Mouse (Mus musculus) limb, embryonic 11.5 days (tissue): Measurements from ENCODE around the gene Slc36a2. TPM values are rescaled to one million over a fixed set of nuclear protein-coding genes. Genes with fewer than 3 reads are reported as not detected.

ENCODE experiments used
- ATAC-seq: fragments of 200-750 bp; cut with Nextera tagmentation; 2 replicates; pipeline ENCODE4 v1.8.0; 2017; ENCODE audit warnings: low read depth; ENCODE audit not compliant: insufficient number of reproducible peaks, low FRiP score, low TSS enrichment
- DNase-seq: peaks from one replicate; pipeline ENCODE4 v3.0.0-alpha.2; 2015; ENCODE audit warnings: low spot score
- H3K27ac ChIP-seq: fragments of 300-500 bp; sonication (generic); replicated peaks from 2 replicates; pipeline ENCODE4 v1.5.1; 2014; ENCODE audit warnings: low read depth, mild to moderate bottlenecking, low read length
- H3K27me3 ChIP-seq: fragments of 300-500 bp; sonication (generic); 2 replicates; pipeline ENCODE4 v1.6.1; 2014; ENCODE audit warnings: mild to moderate bottlenecking, low read length, mixed read lengths; ENCODE audit not compliant: control insufficient read depth, insufficient read depth
- H3K36me3 ChIP-seq: fragments of 300-500 bp; sonication (generic); 2 replicates; pipeline ENCODE4 v1.6.1; 2014; ENCODE audit warnings: mild to moderate bottlenecking, low read length, moderate library complexity, mixed read lengths; ENCODE audit not compliant: control insufficient read depth, insufficient read depth
- H3K4me1 ChIP-seq: fragments of 300-500 bp; sonication (generic); 2 replicates; pipeline ENCODE4 v1.6.1; 2014; ENCODE audit warnings: low read length, mixed read lengths; ENCODE audit not compliant: control insufficient read depth, insufficient read depth
- H3K4me2 ChIP-seq: fragments of 300-500 bp; sonication (generic); 2 replicates; pipeline ENCODE4 v1.6.1; 2014; ENCODE audit warnings: low read depth, mild to moderate bottlenecking, moderate library complexity; ENCODE audit not compliant: severe bottlenecking
- H3K4me3 ChIP-seq: fragments of 300-500 bp; sonication (generic); 2 replicates; pipeline ENCODE4 v1.5.1; 2014; ENCODE audit warnings: low read depth, low read length
- H3K9ac ChIP-seq: fragments of 300-500 bp; sonication (generic); 2 replicates; pipeline ENCODE4 v1.6.1; 2014; ENCODE audit warnings: mild to moderate bottlenecking, low read length
- H3K9me3 ChIP-seq: fragments of 300-500 bp; sonication (generic); 2 replicates; pipeline ENCODE4 v1.6.1; 2016; ENCODE audit warnings: low read length; ENCODE audit not compliant: control insufficient read depth
- WGBS: fragments of 180-500 bp; shearing (Covaris S2); extraction: QIAGEN DNeasy Blood & Tissue Kit; methylation state at CpG from one replicate; pipeline ENCODE4 v1.1.7; 2014; 5-methylcytosine and 5-hydroxymethylcytosine counted together
- polyA plus RNA-seq: library from polyadenylated mRNA; unstranded; fragments of >200 nt; fragmentation: Nextera tagmentation; extraction: Ambion mirVana; gene quantifications from 2 replicates; pipeline ENCODE4 v1.2.1, GENCODE M21; 2014

Gene Slc36a2
- polyA plus RNA-seq, 1 experiment from 2014 or later, result 0.13 TPM

DNA sequence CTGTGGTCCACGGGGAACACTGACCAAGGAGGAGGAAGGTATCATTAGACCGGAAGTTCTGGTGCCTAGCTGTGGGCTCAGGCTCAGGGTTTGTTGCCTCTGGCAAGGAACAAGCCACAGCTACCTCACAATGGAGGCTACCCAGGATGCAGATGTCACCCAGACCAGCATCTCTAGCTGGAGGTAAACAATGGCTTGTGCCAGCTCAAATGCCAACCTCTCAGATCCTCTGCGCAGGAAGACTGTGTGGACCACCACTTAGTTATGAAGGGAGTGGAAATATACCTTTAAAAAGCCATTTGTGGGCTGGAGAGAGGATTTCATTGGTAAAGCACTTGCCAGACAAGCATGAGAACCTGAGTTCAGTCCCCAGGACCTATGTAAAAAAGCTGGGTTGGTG lies 33.3 kb downstream of the Slc36a2 start, which contains the start of gene Slc36a3:
TSS of gene Slc36a3 (minus strand) at position 101 of the 400 bp plus-strand sequence.
- Histone ChIP-seq H3K4me3 (no peak within 1 kb of the TSS), H3K4me2 (no peak within 1 kb of the TSS), H3K9ac (no peak within 1 kb of the TSS), H3K9me3 (no peaks in the 10 kb centered on the region), H3K27me3 (no peaks in the 10 kb centered on the region), H3K36me3 (no peaks in the 10 kb centered on the region), H3K27ac (no peak within 1 kb of the TSS), H3K4me1 (no peaks in the 10 kb centered on the region)
- ATAC-seq, result no peak
- DNase-seq, result no peak
- 80% methylated on average over 3 of the region's 3 CpGs for WGBS

DNA sequence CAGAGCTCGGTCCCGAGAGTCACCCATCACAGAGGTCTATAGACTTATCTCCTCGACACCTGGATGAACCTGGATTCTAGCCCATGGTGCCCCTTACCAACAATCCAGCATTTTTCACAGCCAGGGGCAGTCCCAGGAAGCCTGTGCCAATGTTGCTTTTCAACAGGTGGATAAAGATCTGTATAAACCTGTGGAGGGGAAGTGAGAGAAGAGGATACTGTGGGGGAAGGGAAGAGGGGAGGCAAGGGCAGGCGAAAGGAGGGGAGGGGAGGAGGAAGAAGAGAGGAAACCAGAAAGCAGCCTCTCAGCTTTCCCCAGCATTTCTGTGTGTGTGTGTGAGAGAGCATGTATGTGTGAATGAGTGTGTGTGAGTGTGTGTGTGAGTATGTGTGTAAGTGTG lies 36.4 kb downstream of the Slc36a2 start:
- WGBS, result 83% methylated on average over 4 of the region's 4 CpGs

DNA sequence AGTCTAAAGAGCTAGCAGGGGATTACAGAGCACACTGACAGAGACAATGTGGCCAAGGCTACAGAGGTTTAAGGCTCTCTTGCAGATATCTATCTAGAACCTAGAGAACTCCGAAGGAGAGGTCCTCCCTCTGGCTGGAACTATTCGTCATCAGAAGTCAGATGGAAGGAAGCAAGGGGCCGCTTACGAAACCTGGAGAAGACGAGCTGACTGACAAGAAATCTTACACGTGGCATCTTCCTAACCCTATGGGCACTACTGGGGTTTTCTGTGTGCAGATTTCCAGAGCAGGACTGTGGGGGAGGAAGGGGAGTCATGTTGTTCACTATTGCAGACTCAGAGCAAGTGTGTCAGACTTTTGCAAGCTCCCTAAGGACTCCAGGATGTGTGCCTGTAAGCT lies 37.5 kb downstream of the Slc36a2 start:
- Histone ChIP-seq H3K9ac (no peak overlapping the region), H3K36me3 (no peaks in the 10 kb centered on the region), H3K4me3 (no peak overlapping the region), H3K27me3 (no peaks in the 10 kb centered on the region), H3K9me3 (no peaks in the 10 kb centered on the region), H3K4me2 (no peak overlapping the region), H3K27ac (no peak overlapping the region), H3K4me1 (no peaks in the 10 kb centered on the region)
- no peak for ATAC-seq
- DNase-seq, result no peak
- WGBS, result 75% methylated on average over 6 of the region's 6 CpGs

More for the DNA sequence above, 36.4 kb downstream of the Slc36a2 start:
- H3K4me3 ChIP-seq, result no peak overlapping the region
- no peak overlapping the region for H3K4me2 ChIP-seq
- no peak overlapping the region for H3K27ac ChIP-seq
- H3K36me3 ChIP-seq, result no peaks in the 10 kb centered on the region
- DNase-seq (no peak), ATAC-seq (no peak)
- H3K4me1 ChIP-seq, result no peaks in the 10 kb centered on the region
- H3K9ac ChIP-seq, result no peak overlapping the region
- no peaks in the 10 kb centered on the region for H3K9me3 ChIP-seq
- H3K27me3 ChIP-seq, result no peaks in the 10 kb centered on the region

DNA sequence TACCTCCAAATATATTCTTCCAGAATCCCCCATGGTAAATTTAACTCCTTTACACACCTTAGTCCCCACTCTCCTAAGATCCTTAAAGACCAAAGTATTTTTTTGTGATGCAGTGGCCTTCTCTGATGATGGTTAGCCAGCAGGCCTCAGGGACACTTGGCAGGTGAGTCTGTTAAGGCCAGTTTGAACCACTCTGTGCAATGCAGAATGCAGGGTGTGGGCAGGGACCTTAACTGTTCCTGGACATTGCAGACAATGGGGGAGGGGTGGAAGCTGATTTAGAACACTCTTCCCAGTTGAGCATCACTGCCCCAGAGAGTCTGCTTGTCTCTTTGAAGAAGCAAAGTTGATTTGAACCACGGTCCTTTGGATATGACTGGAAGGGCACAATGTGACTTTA lies 38.0 kb downstream of the Slc36a2 start:
- DNase-seq (no peak), ATAC-seq (no peak)
- H3K4me2 ChIP-seq, result no peak overlapping the region
- no peaks in the 10 kb centered on the region for H3K27me3 ChIP-seq
- WGBS, result 89% methylated on average over 1 of the region's 1 CpGs
- no peaks in the 10 kb centered on the region for H3K4me1 ChIP-seq
- no peak overlapping the region for H3K27ac ChIP-seq
- no peak overlapping the region for H3K4me3 ChIP-seq
- no peaks in the 10 kb centered on the region for H3K36me3 ChIP-seq
- no peak overlapping the region for H3K9ac ChIP-seq
- no peaks in the 10 kb centered on the region for H3K9me3 ChIP-seq

DNA sequence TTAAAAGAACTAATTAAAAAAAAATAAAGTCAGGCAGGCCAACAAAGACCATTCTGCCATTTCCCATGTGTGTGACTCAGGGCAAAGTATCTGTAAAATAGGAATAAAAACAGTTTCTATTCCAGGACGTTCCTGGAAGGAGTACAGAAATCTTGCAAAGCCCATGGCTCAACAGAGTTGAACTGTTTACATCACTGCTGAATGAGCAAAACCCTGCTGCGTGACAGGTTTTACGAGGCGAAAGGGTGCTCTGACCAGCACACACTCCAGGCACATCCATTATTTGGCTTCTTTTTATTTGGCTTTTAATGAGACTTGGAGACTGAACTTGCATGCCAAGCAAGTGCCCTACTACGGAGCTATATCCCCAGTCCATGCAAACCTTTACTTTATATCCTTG lies 40.9 kb downstream of the Slc36a2 start:
- ATAC-seq (no peak), DNase-seq (no peak)
- WGBS, result 58% methylated on average over 5 of the region's 5 CpGs

DNA sequence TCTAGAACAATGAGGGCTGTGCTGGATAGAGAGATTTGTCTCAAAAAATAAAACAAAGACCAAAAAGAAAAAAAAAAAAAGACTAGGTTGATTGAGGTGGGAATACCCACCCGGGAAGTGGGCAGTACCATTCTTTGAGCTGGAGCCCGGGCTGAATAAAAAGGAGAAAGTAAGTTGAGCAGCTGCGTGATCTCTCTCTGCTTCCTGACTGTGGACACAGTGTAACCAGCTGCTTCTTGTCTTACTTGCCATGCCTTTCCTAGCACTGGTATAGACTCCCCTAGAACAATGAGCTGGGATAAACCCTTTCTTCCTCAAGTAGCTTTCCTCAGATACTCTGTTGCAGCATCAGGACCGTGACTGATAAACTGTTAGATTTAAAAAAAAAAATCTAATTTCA lies 43.4 kb downstream of the Slc36a2 start:
- Histone ChIP-seq H3K9ac (no peak overlapping the region), H3K27ac (no peak overlapping the region), H3K4me1 (no peaks in the 10 kb centered on the region), H3K27me3 (no peaks in the 10 kb centered on the region), H3K4me2 (no peak overlapping the region), H3K9me3 (no peaks in the 10 kb centered on the region), H3K4me3 (no peak overlapping the region), H3K36me3 (no peaks in the 10 kb centered on the region)
- DNase-seq (no peak), ATAC-seq (no peak)
- WGBS, result 87% methylated on average over 4 of the region's 4 CpGs

More for the DNA sequence above, 40.9 kb downstream of the Slc36a2 start:
- Histone ChIP-seq H3K9ac (no peak overlapping the region), H3K4me2 (no peak overlapping the region), H3K27me3 (no peaks in the 10 kb centered on the region), H3K27ac (no peak overlapping the region), H3K4me3 (no peak overlapping the region), H3K36me3 (no peaks in the 10 kb centered on the region), H3K9me3 (no peaks in the 10 kb centered on the region), H3K4me1 (no peaks in the 10 kb centered on the region)

DNA sequence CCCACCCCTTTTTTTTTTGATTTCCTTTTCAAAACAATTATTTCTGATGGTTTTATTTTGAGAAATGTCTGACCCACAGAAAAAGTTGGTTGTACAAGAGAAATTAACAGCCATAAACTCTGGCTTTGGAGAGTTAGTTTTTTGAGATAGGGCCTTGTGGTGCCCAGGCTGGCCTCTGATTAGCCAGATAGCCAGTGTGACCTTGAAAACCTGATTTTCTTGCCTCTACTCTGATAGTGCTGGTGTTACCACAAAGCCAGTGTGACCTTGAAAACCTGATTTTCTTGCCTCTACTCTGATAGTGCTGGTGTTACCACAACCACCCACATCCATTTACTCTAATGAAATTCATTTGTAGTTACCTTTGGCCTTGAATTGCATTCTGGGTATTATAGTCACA lies 47.2 kb downstream of the Slc36a2 start:
- H3K9me3 ChIP-seq, result no peaks in the 10 kb centered on the region
- H3K36me3 ChIP-seq, result no peaks in the 10 kb centered on the region
- H3K9ac ChIP-seq, result no peak overlapping the region
- no peak overlapping the region for H3K4me2 ChIP-seq
- H3K4me3 ChIP-seq, result no peak overlapping the region
- DNase-seq (no peak), ATAC-seq (no peak)
- H3K27ac ChIP-seq, result no peak overlapping the region
- H3K27me3 ChIP-seq, result no peaks in the 10 kb centered on the region
- no peaks in the 10 kb centered on the region for H3K4me1 ChIP-seq

DNA sequence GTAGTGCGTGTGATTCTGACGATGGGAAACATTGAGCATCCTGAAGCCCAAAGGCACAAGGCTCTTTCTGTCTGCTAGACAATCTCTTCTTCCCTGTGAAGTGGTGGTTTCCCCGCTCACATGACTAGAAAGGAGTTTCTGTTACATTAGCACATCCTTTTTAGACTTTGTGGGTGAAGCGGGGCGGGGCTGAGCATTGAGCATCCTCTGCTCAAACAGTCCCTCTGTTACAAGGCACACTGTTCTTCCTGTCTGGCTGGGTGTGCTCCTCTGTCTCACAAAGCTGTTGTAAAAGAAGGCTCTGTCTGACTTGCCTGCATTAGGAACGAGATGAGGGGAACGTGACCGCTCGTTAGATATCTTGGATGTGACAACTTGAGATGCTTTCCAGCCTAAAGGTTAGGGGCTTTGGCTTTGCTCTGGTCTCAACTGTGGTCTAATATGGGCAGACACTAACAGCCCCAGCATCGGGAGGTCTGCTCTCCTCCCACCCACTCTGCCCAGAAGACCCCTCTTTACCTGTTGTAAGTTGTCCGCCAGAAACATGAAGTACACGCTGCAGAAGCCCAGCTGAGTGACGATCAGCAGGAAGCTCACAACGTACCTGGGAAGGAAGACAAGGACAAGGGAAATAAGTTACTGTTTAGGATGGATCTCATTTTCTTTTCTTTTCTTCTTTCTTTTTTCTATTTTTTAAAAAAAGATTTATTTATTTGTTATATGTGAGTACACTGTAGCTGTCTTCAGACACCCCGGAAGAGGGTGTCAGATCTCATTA lies 47.9 kb downstream of the Slc36a2 start:
- ATAC-seq, result no peak
- whole genome bisulfite sequencing, result 84% methylated on average over 15 of the region's 15 CpGs
- DNase-seq, result no peak
- H3K4me2 ChIP-seq, result no peak overlapping the region
- H3K27me3 ChIP-seq, result no peaks in the 10 kb centered on the region
- H3K9ac ChIP-seq, result no peak overlapping the region
- H3K36me3 ChIP-seq, result no peaks in the 10 kb centered on the region
- H3K9me3 ChIP-seq, result no peaks in the 10 kb centered on the region
- H3K27ac ChIP-seq, result no peak overlapping the region
- no peak overlapping the region for H3K4me3 ChIP-seq
- H3K4me1 ChIP-seq, result no peaks in the 10 kb centered on the region

DNA sequence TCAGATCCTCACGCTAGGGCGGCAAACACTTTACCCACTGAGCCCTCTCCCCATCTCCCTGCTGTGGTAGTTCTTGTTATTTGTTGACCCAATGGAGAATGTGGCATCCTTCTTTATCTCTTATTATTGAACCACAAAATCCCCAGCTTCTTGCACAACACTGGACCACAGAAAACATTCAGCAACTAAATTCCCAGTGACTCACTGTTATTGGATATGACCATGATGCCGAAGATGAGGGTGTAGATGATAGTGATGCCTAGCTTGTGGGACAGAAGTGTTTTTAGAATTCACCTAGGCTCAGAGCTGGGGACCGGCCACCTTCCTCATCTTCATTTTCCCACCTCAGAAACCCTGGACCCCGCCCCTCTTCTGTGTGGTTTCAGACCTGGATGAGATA lies 50.0 kb downstream of the Slc36a2 start:
- H3K4me2 ChIP-seq, result no peak overlapping the region
- no peaks in the 10 kb centered on the region for H3K9me3 ChIP-seq
- WGBS, result 88% methylated on average over 5 of the region's 5 CpGs
- H3K4me1 ChIP-seq, result no peaks in the 10 kb centered on the region
- no peaks in the 10 kb centered on the region for H3K36me3 ChIP-seq
- H3K27me3 ChIP-seq, result no peaks in the 10 kb centered on the region
- H3K9ac ChIP-seq, result no peak overlapping the region
- no peak for ATAC-seq
- H3K27ac ChIP-seq, result no peak overlapping the region
- no peak overlapping the region for H3K4me3 ChIP-seq
- no peak for DNase-seq
